Mouse (Mus musculus) heart, postnatal 0 days (tissue): ENCODE measurements at regions not wholly inside any gene's neighbourhood (a gene's known extent, or its start where the extent isn't known, plus 50 kb on each side); places are given as distances from the start of the nearest gene placed in this dataset.

ENCODE experiments used
- ATAC-seq: fragments of 200-750 bp; cut with Nextera tagmentation; 2 replicates; pipeline ENCODE4 v1.8.0; 2017; ENCODE audit warnings: low read depth, moderate number of reproducible peaks, moderate library complexity; ENCODE audit not compliant: insufficient read depth
- DNase-seq: peaks from one replicate; pipeline ENCODE4 v3.0.0-alpha.2; 2016; ENCODE audit warnings: low spot score
- H3K27ac ChIP-seq: fragments of 300-500 bp; sonication (generic); 2 replicates; pipeline ENCODE4 v1.5.1; 2014; ENCODE audit warnings: low read depth, mild to moderate bottlenecking
- H3K27me3 ChIP-seq: fragments of 300-500 bp; sonication (generic); 2 replicates; pipeline ENCODE4 v1.6.1; 2014; ENCODE audit warnings: low read length, mixed read lengths; ENCODE audit not compliant: control insufficient read depth, insufficient read depth
- H3K36me3 ChIP-seq: fragments of 300-500 bp; sonication (generic); replicated peaks from 2 replicates; pipeline ENCODE4 v1.6.1; 2014; ENCODE audit warnings: low read length, mixed read lengths; ENCODE audit not compliant: control insufficient read depth, insufficient read depth
- H3K4me1 ChIP-seq: fragments of 300-500 bp; sonication (generic); 2 replicates; pipeline ENCODE4 v1.6.1; 2014; ENCODE audit warnings: antibody characterized with exemption; ENCODE audit not compliant: control insufficient read depth, insufficient read depth
- H3K4me2 ChIP-seq: fragments of 300-500 bp; sonication (generic); 2 replicates; pipeline ENCODE4 v1.6.1; 2014; ENCODE audit warnings: low read depth, mild to moderate bottlenecking, low read length, moderate library complexity
- H3K4me3 ChIP-seq: fragments of 300-500 bp; sonication (generic); 2 replicates; pipeline ENCODE4 v1.5.1; 2014; ENCODE audit warnings: low read depth, low read length
- H3K9ac ChIP-seq: fragments of 300-500 bp; sonication (generic); replicated peaks from 2 replicates; pipeline ENCODE4 v1.6.1; 2014; ENCODE audit warnings: low read depth, low read length, mixed read lengths
- H3K9me3 ChIP-seq: fragments of 300-500 bp; sonication (generic); replicated peaks from 2 replicates; pipeline ENCODE4 v1.6.1; 2016; ENCODE audit warnings: low read length; ENCODE audit not compliant: control insufficient read depth
- CTCF ChIP-seq: IDR thresholded peaks from 2 replicates; pipeline ENCODE4 v1.5.1; 2016; ENCODE audit warnings: antibody characterized with exemption, control low read depth, low read depth
- EP300 ChIP-seq: IDR thresholded peaks from 2 replicates; pipeline ENCODE4 v1.6.1; 2016; ENCODE audit warnings: antibody characterized with exemption, low read depth
- WGBS: fragments of 180-500 bp; shearing (Covaris S2); extraction: QIAGEN DNeasy Blood & Tissue Kit; methylation state at CpG from one replicate; pipeline ENCODE4 v1.1.7; 2014; 5-methylcytosine and 5-hydroxymethylcytosine counted together

DNA sequence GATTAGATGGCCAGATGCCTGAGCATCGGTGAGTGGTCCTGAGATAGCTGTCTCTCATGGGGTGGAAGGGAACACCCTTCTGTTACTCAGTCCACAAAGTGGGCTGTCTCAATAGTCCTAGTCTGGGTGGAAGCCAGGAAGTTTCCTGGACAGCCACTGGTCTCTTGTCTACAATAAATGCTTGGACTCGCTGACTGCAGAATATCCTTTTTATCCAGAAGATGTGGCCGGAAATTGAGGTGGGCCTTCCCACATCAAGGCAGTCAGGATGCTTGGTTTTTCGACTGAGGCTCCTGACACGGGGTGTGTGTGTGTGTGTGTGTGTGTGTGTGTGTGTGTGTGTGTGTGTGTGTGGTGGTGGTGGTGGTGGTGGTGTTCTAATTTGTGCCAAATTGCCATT is 91.0 kb downstream of the Cpn2 start:
- TF ChIP-seq EP300, result no peak
- TF ChIP-seq CTCF, result no peak
- H3K27me3 ChIP-seq, result no peaks in the 10 kb centered on the region
- H3K4me1 ChIP-seq, result peaks cover 4% of the 10 kb centered on the region; the same call in 1 of the 2 replicates
- ATAC-seq (no peak), DNase-seq (no peak)
- no peaks in the 10 kb centered on the region for H3K9me3 ChIP-seq
- H3K4me2 ChIP-seq, result no peak overlapping the region
- no peak overlapping the region for H3K27ac ChIP-seq
- no peak overlapping the region for H3K9ac ChIP-seq
- 65% methylated on average over 5 of the region's 5 CpGs for WGBS
- no peaks in the 10 kb centered on the region for H3K36me3 ChIP-seq
- H3K4me3 ChIP-seq, result no peak overlapping the region

DNA sequence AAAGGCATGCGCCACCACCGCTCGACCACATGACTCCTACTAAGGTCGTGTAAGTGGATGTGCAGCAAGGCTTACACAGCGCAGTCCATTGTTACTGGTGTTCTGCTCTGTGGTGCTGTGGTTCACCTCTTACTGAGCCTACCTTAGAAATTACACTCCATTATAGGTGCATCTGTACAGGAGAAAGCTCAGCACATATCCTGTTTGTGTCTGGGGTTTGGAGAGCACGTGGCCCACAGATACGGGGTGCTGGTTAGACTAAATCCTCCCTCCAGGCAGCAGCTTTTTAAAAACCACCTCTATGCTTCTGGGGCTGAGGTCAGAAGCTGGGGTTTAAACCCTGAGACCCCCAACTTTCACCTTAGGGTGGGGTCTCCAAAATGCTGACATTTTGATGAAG is 89.5 kb downstream of the Cpn2 start:
- Histone ChIP-seq H3K9ac (no peak overlapping the region), H3K27ac (no peak overlapping the region), H3K4me2 (no peak overlapping the region), H3K36me3 (no peaks in the 10 kb centered on the region), H3K27me3 (no peaks in the 10 kb centered on the region), H3K9me3 (no peaks in the 10 kb centered on the region), H3K4me3 (no peak overlapping the region), H3K4me1 (peaks cover 4% of the 10 kb centered on the region; the same call in 1 of the 2 replicates)
- DNase-seq (no peak), ATAC-seq (no peak)
- 83% methylated on average over 7 of the region's 7 CpGs for WGBS
- TF ChIP-seq EP300 (no peak), CTCF (no peak)

DNA sequence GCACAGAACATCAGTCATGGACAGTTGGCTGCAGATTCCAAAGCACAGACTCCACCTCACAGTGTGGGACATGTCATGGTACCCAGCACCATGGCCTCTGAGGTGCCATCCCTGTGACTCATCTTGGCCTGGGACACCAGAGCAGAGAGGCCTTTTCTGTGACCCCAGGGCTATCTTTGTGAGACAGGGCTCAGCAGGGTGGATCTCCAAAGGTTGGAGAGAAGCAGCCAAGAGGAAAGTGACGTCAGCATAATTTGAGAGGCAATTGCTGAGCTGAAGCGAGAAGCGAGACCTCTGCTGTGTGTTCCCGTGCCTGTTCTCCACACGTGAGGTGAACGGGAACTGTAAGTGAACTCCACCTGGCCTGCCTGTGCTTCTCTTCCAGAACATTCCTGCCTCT is 88.7 kb downstream of the Cpn2 start:
- no peak for ATAC-seq
- H3K36me3 ChIP-seq, result no peaks in the 10 kb centered on the region
- H3K4me1 ChIP-seq, result peaks cover 4% of the 10 kb centered on the region; the same call in 1 of the 2 replicates
- H3K9me3 ChIP-seq, result no peaks in the 10 kb centered on the region
- no peaks in the 10 kb centered on the region for H3K27me3 ChIP-seq
- H3K9ac ChIP-seq, result no peak overlapping the region
- DNase-seq, result no peak
- no peak overlapping the region for H3K4me2 ChIP-seq
- no peak overlapping the region for H3K4me3 ChIP-seq
- H3K27ac ChIP-seq, result no peak overlapping the region
- TF ChIP-seq CTCF (no peak), EP300 (no peak)
- 69% methylated on average over 6 of the region's 6 CpGs for WGBS

DNA sequence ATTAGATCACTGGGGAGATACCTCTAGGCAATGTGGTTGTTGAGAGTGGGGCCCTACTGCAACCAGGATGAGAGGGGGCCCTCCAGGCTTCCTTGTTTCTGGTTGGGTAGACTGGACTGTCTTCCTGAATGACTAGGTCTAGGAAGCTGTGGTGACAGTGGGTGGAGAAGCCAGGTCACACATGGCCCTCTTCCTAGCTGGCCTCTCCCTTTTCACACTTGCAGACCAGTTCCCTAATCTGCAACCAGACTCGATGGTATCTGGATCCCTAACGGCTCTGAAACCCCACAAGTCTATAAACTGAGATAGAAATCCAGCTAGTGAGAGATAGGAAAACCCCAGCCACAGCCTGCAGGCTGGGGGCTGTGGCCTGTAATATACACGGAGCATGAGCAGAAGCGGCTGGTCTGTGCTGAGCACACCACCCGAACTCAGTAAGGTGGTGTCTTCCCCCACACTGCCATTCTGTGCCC is 87.8 kb downstream of the Cpn2 start:
- TF ChIP-seq CTCF, result no peak
- no peak for TF ChIP-seq EP300
- H3K27ac ChIP-seq, result no peak overlapping the region
- no peak for ATAC-seq
- 58% methylated on average over 5 of the region's 5 CpGs for WGBS
- H3K4me2 ChIP-seq, result no peak overlapping the region
- no peak for DNase-seq
- H3K27me3 ChIP-seq, result no peaks in the 10 kb centered on the region
- no peak overlapping the region for H3K9ac ChIP-seq
- H3K36me3 ChIP-seq, result no peaks in the 10 kb centered on the region
- H3K4me3 ChIP-seq, result no peak overlapping the region
- peaks cover 4% of the 10 kb centered on the region; the same call in 1 of the 2 replicates for H3K4me1 ChIP-seq
- H3K9me3 ChIP-seq, result no peaks in the 10 kb centered on the region

DNA sequence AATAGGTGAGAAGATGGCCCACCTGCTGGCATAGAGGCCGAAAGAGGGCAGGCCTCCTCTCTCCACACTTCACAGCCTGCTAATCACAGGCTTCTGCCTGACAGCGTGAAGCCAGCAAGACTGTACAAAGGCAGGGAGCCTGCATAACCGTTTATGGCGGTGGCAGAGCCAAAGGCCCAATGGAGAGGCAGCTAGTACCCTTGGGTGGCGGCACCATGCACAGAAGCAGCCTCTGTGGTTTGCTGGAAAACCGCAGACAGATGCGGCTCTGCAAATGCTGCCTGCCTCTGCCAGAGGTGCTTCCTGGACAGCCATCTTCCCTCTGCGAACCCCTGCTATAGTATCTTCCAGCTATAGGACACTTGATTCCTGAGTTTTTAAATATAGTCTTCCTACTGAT is 86.2 kb downstream of the Cpn2 start:
- Histone ChIP-seq H3K4me3 (no peak overlapping the region), H3K27ac (no peak overlapping the region), H3K36me3 (no peaks in the 10 kb centered on the region), H3K9me3 (no peaks in the 10 kb centered on the region), H3K4me1 (peaks cover 16% of the 10 kb centered on the region), H3K9ac (no peak overlapping the region), H3K4me2 (no peak overlapping the region), H3K27me3 (no peaks in the 10 kb centered on the region)
- TF ChIP-seq CTCF, result no peak
- TF ChIP-seq EP300, result no peak
- WGBS, result 57% methylated on average over 8 of the region's 8 CpGs
- DNase-seq (no peak), ATAC-seq (no peak)

DNA sequence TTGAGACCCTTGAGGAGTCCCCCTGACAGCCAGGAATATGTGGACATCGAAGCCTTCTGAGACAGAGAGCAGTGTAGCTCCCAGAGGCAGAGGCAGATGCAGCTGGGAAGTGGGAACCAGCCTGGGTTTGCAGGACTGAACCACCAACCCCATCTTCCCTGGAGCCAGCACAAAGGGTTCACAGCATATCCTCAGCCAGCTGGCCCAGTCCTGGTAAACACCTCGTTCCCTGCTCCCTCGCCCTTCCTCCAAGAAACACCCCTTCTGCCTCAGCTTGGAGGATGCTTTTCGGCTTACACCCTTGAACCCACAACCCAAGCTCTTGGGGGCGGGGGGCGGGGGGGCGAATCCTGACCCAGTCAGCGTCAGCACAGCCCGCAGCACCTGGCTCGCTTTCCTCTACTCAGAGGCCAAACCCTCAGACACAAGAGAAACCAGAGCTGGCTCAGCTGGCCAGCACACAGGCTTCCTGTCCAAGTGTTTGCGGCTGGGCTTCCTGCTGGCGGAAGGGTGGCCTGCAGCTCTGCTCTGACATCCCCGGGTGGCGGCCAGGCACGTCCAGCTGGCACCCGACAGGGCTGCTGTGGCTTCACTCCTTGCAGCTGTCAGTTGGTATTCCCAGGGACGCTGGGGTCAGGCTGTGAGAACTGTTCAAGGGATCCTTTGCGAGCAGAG is 82.6 kb downstream of the Cpn2 start:
- H3K27me3 ChIP-seq, result no peaks in the 10 kb centered on the region
- no peak overlapping the region for H3K4me3 ChIP-seq
- peak overlapping the region; percentile 30; the same call in 1 of the 2 replicates for H3K4me2 ChIP-seq
- peak overlapping the region; percentile 23 for H3K9ac ChIP-seq
- peak overlapping the region; percentile 90 for H3K27ac ChIP-seq
- H3K36me3 ChIP-seq, result no peaks in the 10 kb centered on the region
- H3K4me1 ChIP-seq, result peaks cover 47% of the 10 kb centered on the region
- H3K9me3 ChIP-seq, result no peaks in the 10 kb centered on the region
- TF ChIP-seq CTCF, result peak; percentile 13; the same call in 1 of the 2 replicates
- TF ChIP-seq EP300, result peak; percentile 85; the same call in 1 of the 2 replicates
- ATAC-seq (peak; percentile 47), DNase-seq (peak; percentile 86)
- 12% methylated on average over 18 of the region's 18 CpGs for WGBS
